Mouse (Mus musculus) heart, embryonic 14.5 days (tissue): Measurements from ENCODE around the gene Amacr. TPM values are rescaled to one million over a fixed set of nuclear protein-coding genes. Genes with fewer than 3 reads are reported as not detected.

Experiments
- ATAC-seq: fragments of 200-750 bp; cut with Nextera tagmentation; 2 replicates; pipeline ENCODE4 v1.8.0; 2017; ENCODE audit warnings: low read depth, moderate TSS enrichment; ENCODE audit not compliant: insufficient number of reproducible peaks, insufficient read depth, low FRiP score
- H3K27ac ChIP-seq, 2 experiments: fragments of 200-500 bp in 1 of 2; fragments of 300-500 bp in 1 of 2; sonication (generic) in 1 of 2; replicated peaks in 1 of 2; 2 replicates each; pipeline ENCODE4 v1.5.1; 2012 to 2014; ENCODE audit warnings: low read depth in 2 of 2, low read length in 2 of 2, control low read depth in 1 of 2, mild to moderate bottlenecking in 1 of 2, mixed read lengths in 1 of 2; ENCODE audit not compliant: control insufficient read depth in 1 of 2, insufficient read depth in 1 of 2
- H3K27me3 ChIP-seq: fragments of 300-500 bp; sonication (generic); 2 replicates; pipeline ENCODE4 v1.6.1; 2014; ENCODE audit warnings: mild to moderate bottlenecking, low read length, control low read depth; ENCODE audit not compliant: control insufficient read depth, insufficient read depth
- H3K36me3 ChIP-seq: fragments of 300-500 bp; sonication (generic); 2 replicates; pipeline ENCODE4 v1.6.1; 2014; ENCODE audit warnings: mild to moderate bottlenecking, control low read depth, low read length, mixed read lengths; ENCODE audit not compliant: control insufficient read depth, insufficient read depth
- H3K4me1 ChIP-seq, 2 experiments: fragments of 200-500 bp in 1 of 2; fragments of 300-500 bp in 1 of 2; sonication (generic) in 1 of 2; 2 replicates each; pipeline ENCODE4 v1.6.1; 2012 to 2014; ENCODE audit warnings: low read length in 2 of 2, control low read depth in 1 of 2, mixed read lengths in 1 of 2; ENCODE audit not compliant: control insufficient read depth in 2 of 2, insufficient read depth in 2 of 2
- H3K4me2 ChIP-seq: fragments of 300-500 bp; sonication (generic); 2 replicates; pipeline ENCODE4 v1.6.1; 2014; ENCODE audit warnings: mild to moderate bottlenecking, low read length
- H3K4me3 ChIP-seq, 2 experiments: fragments of 200-500 bp in 1 of 2; fragments of 300-500 bp in 1 of 2; sonication (generic) in 1 of 2; 2 replicates each; pipeline ENCODE4 v1.5.1; 2012 to 2014; ENCODE audit warnings: low read length in 2 of 2, mild to moderate bottlenecking in 2 of 2, control low read depth in 1 of 2, low read depth in 1 of 2, moderate library complexity in 1 of 2; ENCODE audit not compliant: control insufficient read depth in 1 of 2, insufficient read depth in 1 of 2
- H3K9ac ChIP-seq: fragments of 300-500 bp; sonication (generic); 2 replicates; pipeline ENCODE4 v1.6.1; 2014; ENCODE audit warnings: mild to moderate bottlenecking, low read length
- H3K9me3 ChIP-seq: fragments of 300-500 bp; sonication (generic); 2 replicates; pipeline ENCODE4 v1.6.1; 2016; ENCODE audit warnings: low read length, control low read depth; ENCODE audit not compliant: control insufficient read depth
- WGBS: fragments of 180-500 bp; shearing (Covaris S2); extraction: QIAGEN DNeasy Blood & Tissue Kit; methylation state at CpG from one replicate; pipeline ENCODE4 v1.1.7; 2014; 5-methylcytosine and 5-hydroxymethylcytosine counted together
- polyA plus RNA-seq: library from polyadenylated mRNA; unstranded; fragments of >200 nt; fragmentation: Nextera tagmentation; extraction: Ambion mirVana; gene quantifications from 2 replicates; pipeline ENCODE4 v1.2.1, GENCODE M21; 2014

Amacr gene
- polyA plus RNA-seq, 1 experiment from 2014 or later, result 16.6 TPM

GRCm38 (mm10) chr15:10953465-10953864 is 28.1 kb upstream of the Amacr start:
- Histone ChIP-seq H3K4me3 (no peak overlapping the region), H3K36me3 (no peaks in the 10 kb centered on the region), H3K27me3 (no peaks in the 10 kb centered on the region), H3K9ac (no peak overlapping the region), H3K4me2 (no peak overlapping the region), H3K9me3 (no peaks in the 10 kb centered on the region), H3K4me1 (no peaks in the 10 kb centered on the region), H3K27ac (no peak overlapping the region)
- WGBS, result 90% methylated on average over 1 of the region's 1 CpGs
- ATAC-seq, result no peak

GRCm38 (mm10) chr15:10954381-10955016 is 27.1 kb upstream of the Amacr start:
- Histone ChIP-seq H3K4me2 (no peak overlapping the region), H3K27me3 (no peaks in the 10 kb centered on the region), H3K4me3 (no peak overlapping the region), H3K9ac (no peak overlapping the region), H3K9me3 (no peaks in the 10 kb centered on the region), H3K27ac (no peak overlapping the region), H3K4me1 (no peaks in the 10 kb centered on the region), H3K36me3 (no peaks in the 10 kb centered on the region)
- no peak for ATAC-seq
- 77% methylated on average over 6 of the region's 6 CpGs for WGBS

GRCm38 (mm10) chr15:10955156-10955555 is 26.4 kb upstream of the Amacr start:
- H3K4me1 ChIP-seq, result no peaks in the 10 kb centered on the region
- no peak overlapping the region for H3K9ac ChIP-seq
- ATAC-seq, result no peak
- 61% methylated on average over 5 of the region's 5 CpGs for WGBS
- H3K27ac ChIP-seq, result no peak overlapping the region
- H3K36me3 ChIP-seq, result no peaks in the 10 kb centered on the region
- no peak overlapping the region for H3K4me3 ChIP-seq
- H3K4me2 ChIP-seq, result no peak overlapping the region
- H3K27me3 ChIP-seq, result no peaks in the 10 kb centered on the region
- H3K9me3 ChIP-seq, result no peaks in the 10 kb centered on the region

- WGBS, result 59% methylated on average over 3 of the region's 3 CpGs
- Histone ChIP-seq H3K36me3 (no peaks in the 10 kb centered on the region), H3K9ac (no peak overlapping the region), H3K27ac (no peak overlapping the region), H3K4me2 (no peak overlapping the region), H3K27me3 (no peaks in the 10 kb centered on the region), H3K9me3 (no peaks in the 10 kb centered on the region), H3K4me1 (no peaks in the 10 kb centered on the region), H3K4me3 (no peak overlapping the region)
- no peak for ATAC-seq
Observed at GRCm38 (mm10) chr15:10956706-10957105, 24.9 kb upstream of the Amacr start.

GRCm38 (mm10) chr15:10959277-10960026 is 22.1 kb upstream of the Amacr start:
- H3K4me3 ChIP-seq, result no peak overlapping the region
- WGBS, result 89% methylated on average over 15 of the region's 15 CpGs
- no peak for ATAC-seq

GRCm38 (mm10) chr15:10960267-10960666 is 21.3 kb upstream of the Amacr start:
- no peak overlapping the region for H3K4me2 ChIP-seq
- H3K4me1 ChIP-seq, result no peaks in the 10 kb centered on the region
- no peak for ATAC-seq
- H3K36me3 ChIP-seq, result no peaks in the 10 kb centered on the region
- H3K27ac ChIP-seq, result no peak overlapping the region
- 91% methylated on average over 5 of the region's 5 CpGs for WGBS
- no peak overlapping the region for H3K9ac ChIP-seq
- no peaks in the 10 kb centered on the region for H3K27me3 ChIP-seq
- no peak overlapping the region for H3K4me3 ChIP-seq
- no peaks in the 10 kb centered on the region for H3K9me3 ChIP-seq

More at GRCm38 (mm10) chr15:10959277-10960026, 22.1 kb upstream of the Amacr start:
- Histone ChIP-seq H3K4me2 (no peak overlapping the region), H3K36me3 (no peaks in the 10 kb centered on the region), H3K9ac (no peak overlapping the region), H3K27me3 (no peaks in the 10 kb centered on the region), H3K9me3 (no peaks in the 10 kb centered on the region), H3K27ac (no peak overlapping the region), H3K4me1 (no peaks in the 10 kb centered on the region)

- H3K27me3 ChIP-seq, result no peaks in the 10 kb centered on the region
- H3K9me3 ChIP-seq, result no peaks in the 10 kb centered on the region
- H3K36me3 ChIP-seq, result no peaks in the 10 kb centered on the region
- no peak overlapping the region for H3K27ac ChIP-seq
- H3K4me1 ChIP-seq, result no peaks in the 10 kb centered on the region
- no peak overlapping the region for H3K4me3 ChIP-seq
- 76% methylated on average over 2 of the region's 2 CpGs for WGBS
- H3K4me2 ChIP-seq, result no peak overlapping the region
- no peak for ATAC-seq
- H3K9ac ChIP-seq, result no peak overlapping the region
Observed at GRCm38 (mm10) chr15:10962601-10963000, 19.0 kb upstream of the Amacr start.
